Mouse (Mus musculus) retina, postnatal 1 day (tissue): ENCODE data around the gene Banp.
A peak's percentile ranks its signal among the peaks of the same experiment; 100 is the strongest.

Experiments
- DNase-seq: peaks from one replicate; pipeline ENCODE4 v3.0.0-alpha.2; 2012

Banp gene

DNA sequence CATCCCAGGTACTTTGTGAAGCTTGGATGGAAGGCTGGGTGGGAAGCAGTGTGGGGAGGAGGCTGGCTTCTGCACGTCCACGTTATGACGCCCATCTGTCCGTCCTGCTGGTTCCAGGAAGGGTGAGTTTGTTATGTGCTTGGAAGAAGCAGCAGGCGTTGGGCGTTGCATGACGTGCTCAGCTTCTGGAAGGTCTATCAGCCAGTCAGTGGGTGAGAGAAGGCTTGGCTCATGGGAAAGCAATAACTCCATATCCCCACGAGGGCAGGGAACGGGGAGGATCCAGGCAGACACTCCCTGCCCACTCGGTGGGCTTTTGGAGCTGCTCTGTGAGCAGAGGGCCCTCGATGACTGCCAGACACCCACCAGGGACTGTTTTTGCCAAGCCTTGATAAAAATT lies 119.7 kb downstream of the Banp start:
- no peak for DNase-seq

GRCm38 (mm10) chr8:122071193-122071592 lies 121.6 kb downstream of the Banp start:
- DNase-seq = no peak

DNA sequence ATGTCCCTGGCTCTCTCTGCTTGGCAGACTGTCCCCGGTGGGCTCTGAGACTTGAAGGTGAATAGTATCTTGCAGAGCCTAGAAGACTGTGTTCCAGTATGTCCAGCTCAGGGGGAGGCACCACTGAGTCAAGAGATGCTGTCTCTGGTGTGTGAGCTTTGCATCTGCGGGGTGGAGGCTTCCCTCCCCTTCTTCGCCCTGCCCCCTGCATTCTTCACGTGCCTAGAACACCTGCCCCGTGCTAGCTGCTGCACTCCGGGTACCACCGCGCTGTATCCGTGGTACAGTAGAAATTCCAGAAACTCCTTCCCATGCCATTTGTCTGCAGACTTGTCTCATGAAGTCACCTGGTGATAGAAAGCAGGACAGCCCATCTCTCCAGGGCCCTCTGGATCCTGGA lies 124.4 kb downstream of the Banp start:
- DNase-seq = no peak

- DNase-seq = no peak
Observed at GRCm38 (mm10) chr8:122074442-122074841, 124.9 kb downstream of the Banp start.

- no peak for DNase-seq
Observed at GRCm38 (mm10) chr8:122074977-122075376, 125.4 kb downstream of the Banp start.

DNA sequence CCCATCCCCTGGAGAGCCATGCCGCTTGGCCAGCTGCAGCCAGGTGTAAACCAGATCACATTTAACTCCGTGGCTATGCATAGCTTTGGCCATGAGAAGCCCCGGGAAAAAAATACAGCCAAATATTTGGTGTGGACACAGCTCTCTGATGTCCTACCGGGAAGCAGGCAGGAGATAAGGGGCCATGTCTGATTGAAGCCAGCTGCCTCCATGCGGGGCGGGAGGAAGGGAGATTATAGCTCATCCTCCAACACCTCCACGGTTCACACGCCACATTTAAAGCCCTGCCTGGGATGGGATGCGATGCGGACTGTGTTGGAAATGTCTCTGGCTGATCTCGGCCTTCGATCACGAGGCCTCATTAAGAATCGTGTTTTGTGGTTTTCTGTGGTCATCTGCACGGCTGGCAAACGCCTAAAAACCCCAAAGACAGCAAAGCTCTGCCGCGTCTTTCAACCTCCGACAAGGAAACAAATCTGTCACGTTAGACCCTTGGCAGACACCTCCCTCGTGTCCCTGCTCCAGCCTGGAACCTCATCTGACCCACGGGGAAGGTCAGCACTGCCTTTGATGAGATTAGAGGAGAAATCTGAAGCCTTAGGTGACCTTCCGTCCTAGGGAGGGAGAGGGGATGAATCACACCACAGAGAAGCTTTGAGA lies 126.8 kb downstream of the Banp start:
- peak; percentile 25 for DNase-seq

- no peak for DNase-seq
Observed at GRCm38 (mm10) chr8:122078321-122078720, 128.8 kb downstream of the Banp start.
